In the genomic region with DNA sequence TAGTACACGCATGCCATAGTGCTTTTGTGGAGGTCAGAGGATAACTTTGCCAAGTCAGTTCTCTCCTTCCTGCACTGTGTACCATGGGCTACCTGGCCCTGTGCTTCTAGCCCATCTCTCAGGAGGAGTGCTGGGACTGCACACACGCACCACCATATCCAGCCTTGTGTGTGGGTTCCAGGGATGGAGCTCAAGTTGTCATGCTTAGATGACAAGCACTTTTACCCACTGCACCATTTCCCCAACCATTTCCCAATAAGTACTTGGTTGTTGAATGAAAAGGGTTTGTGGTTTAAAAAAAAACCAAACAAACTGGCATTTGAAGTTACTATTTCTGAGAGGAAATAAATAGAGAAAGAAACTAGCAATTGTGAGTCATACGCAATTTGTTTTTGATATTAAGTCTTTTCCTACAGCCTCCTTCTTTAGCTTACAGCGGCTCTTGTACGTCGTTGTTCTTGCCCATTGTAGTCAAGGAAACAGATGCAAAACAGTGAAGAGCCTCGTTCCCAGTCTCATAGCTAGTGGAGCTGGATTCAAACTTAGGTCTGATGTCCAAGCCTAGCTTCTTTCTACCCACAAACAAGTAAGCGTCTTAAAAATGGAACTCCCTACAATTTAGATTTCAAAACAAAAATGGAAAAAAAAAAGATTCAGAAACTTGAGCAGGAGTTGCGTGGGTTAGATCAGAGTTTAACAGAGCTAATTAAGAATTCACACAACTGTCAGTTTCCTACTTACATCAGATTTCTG, we compare ENCODE assay signal across 23 mouse cellular contexts. TPM values are rescaled to one million over a fixed set of nuclear protein-coding genes. Genes with fewer than 3 reads are reported as not detected.
DNase-seq lines count a peak whose midpoint lies in the region; ATAC-seq lines count a peak whose summit lies in the region.
"Had no signal": no experiment of that assay in that cellular context is flagged by ENCODE, and none has a peak within 500 bp of the region (broad histone marks: within the 10 kb centered on the region; RNA-seq: fewer than 3 reads in every experiment).

No protein-coding gene starts in this region.

- DNase-seq in layer of hippocampus, adult 9-11 months = peak; percentile 40
- no peak for DNase-seq in layer of hippocampus, adult 9-10 months (ENCODE audit: low spot score)
- peak; percentile 42 for DNase-seq in right cerebral cortex, adult 18-20 months
- no peak for DNase-seq in right cerebral cortex, postnatal 4 days
- DNase-seq in telencephalon, adult 2 months (ENCODE audit: low read depth, low spot score) = peak; percentile 89
- DNase-seq: adrenal gland, postnatal 14 days; cerebellum, adult 8-10 months; cerebellum, postnatal 36 days; heart, postnatal 4 days; kidney, adult 18-20 months; liver, postnatal 0 days; lung, postnatal 14 days; thymus, postnatal 36 days had no signal

- 84% methylated on average over 9 of the region's 9 CpGs for WGBS in heart, embryonic 12.5 days

- no peak overlapping the region for H3K4me2 ChIP-seq in heart, embryonic 12.5 days
- H3K4me2 ChIP-seq: forebrain, embryonic 15.5 days; hindbrain, embryonic 14.5 days; limb, embryonic 12.5 days; liver, embryonic 11.5 days had no signal

- H3K9ac ChIP-seq in heart, embryonic 12.5 days = no peak overlapping the region
- H3K9ac ChIP-seq: forebrain, embryonic 15.5 days; hindbrain, embryonic 14.5 days; limb, embryonic 12.5 days; liver, postnatal 0 days had no signal

- no peaks in the 10 kb centered on the region for H3K36me3 ChIP-seq in heart, embryonic 12.5 days
- H3K36me3 ChIP-seq: forebrain, embryonic 15.5 days; limb, embryonic 12.5 days had no signal

- peaks cover 17% of the 10 kb centered on the region for H3K4me1 ChIP-seq in heart, embryonic 12.5 days (replicated peaks)

- no peaks in the 10 kb centered on the region for H3K9me3 ChIP-seq in heart, embryonic 12.5 days (replicated peaks)
- H3K9me3 ChIP-seq: forebrain, embryonic 15.5 days; limb, embryonic 12.5 days; megakaryocyte, embryonic 14.5 days had no signal

- H3K27me3 ChIP-seq in heart, embryonic 12.5 days (replicated peaks) = no peaks in the 10 kb centered on the region
- H3K27me3 ChIP-seq: forebrain, embryonic 15.5 days; limb, embryonic 12.5 days had no signal

- no peak overlapping the region for H3K4me3 ChIP-seq in heart, embryonic 12.5 days
- H3K4me3 ChIP-seq: forebrain, embryonic 15.5 days; limb, embryonic 12.5 days; megakaryocyte, embryonic 14.5 days had no signal

- no peak overlapping the region for H3K27ac ChIP-seq in heart, embryonic 12.5 days (ENCODE audit: poor library complexity, severe bottlenecking)
- H3K27ac ChIP-seq: forebrain, embryonic 15.5 days; hindbrain, embryonic 14.5 days; kidney, postnatal 0 days; limb, embryonic 12.5 days had no signal

- ATAC-seq in common myeloid progenitor, adult 5-6 weeks (replicated peaks; ENCODE audit: low read depth, poor library complexity, severe bottlenecking) = peak; percentile 41
- no peak for ATAC-seq in heart, embryonic 12.5 days (ENCODE audit: insufficient number of reproducible peaks, low FRiP score)
- ATAC-seq: inflammation-experienced regulatory T-cells, adult 6 months; liver, postnatal 0 days had no signal

RNA-seq across cellular contexts. Expression of gene Reep1, which starts 38.3 kb away (rescaled TPM):
- total RNA-seq in common myeloid progenitor, adult 5-6 weeks (2017) = 0.53 and 0.73 TPM in 2 replicates
- polyA plus RNA-seq in heart, embryonic 12.5 days (2016; fragmentation: Nextera tagmentation; extraction: Ambion mirVana) = 22.3 and 22.9 TPM in 2 replicates
- total RNA-seq: neutrophil, adult 5-6 weeks had no signal

Comparison
In these comparisons a context has a peak if more than half of its experiments do, and no peak if none do; other contexts are left out.
1. DNase-seq: peak in layer of hippocampus, adult 9-11 months (single experiment), right cerebral cortex, adult 18-20 months (single experiment) and telencephalon, adult 2 months (single experiment); none in layer of hippocampus, adult 9-10 months (single experiment) and right cerebral cortex, postnatal 4 days (single experiment).